Mouse (Mus musculus) intestine, postnatal 0 days (tissue): Measurements from ENCODE around the gene Lcn8. TPM values are rescaled to one million over a fixed set of nuclear protein-coding genes. Genes with fewer than 3 reads are reported as not detected.

Experiments
- ATAC-seq: fragments of 200-750 bp; cut with Nextera tagmentation; 2 replicates; pipeline ENCODE4 v1.8.0; 2017; ENCODE audit warnings: mild to moderate bottlenecking, moderate TSS enrichment, moderate library complexity
- H3K27ac ChIP-seq: fragments of 300-500 bp; sonication (generic); 2 replicates; pipeline ENCODE4 v1.5.1; 2014; ENCODE audit warnings: mild to moderate bottlenecking, low read depth, low read length, moderate library complexity
- H3K27me3 ChIP-seq: fragments of 300-500 bp; sonication (generic); replicated peaks from 2 replicates; pipeline ENCODE4 v1.6.1; 2014; ENCODE audit warnings: low read length, mixed read lengths; ENCODE audit not compliant: control insufficient read depth, insufficient read depth
- H3K36me3 ChIP-seq: fragments of 300-500 bp; sonication (generic); 2 replicates; pipeline ENCODE4 v1.6.1; 2014; ENCODE audit warnings: mild to moderate bottlenecking, moderate library complexity; ENCODE audit not compliant: control insufficient read depth, insufficient read depth
- H3K4me1 ChIP-seq: fragments of 300-500 bp; sonication (generic); replicated peaks from 2 replicates; pipeline ENCODE4 v1.6.1; 2014; ENCODE audit warnings: antibody characterized with exemption, low read length, mixed read lengths; ENCODE audit not compliant: control insufficient read depth, insufficient read depth
- H3K4me2 ChIP-seq: fragments of 300-500 bp; sonication (generic); replicated peaks from 2 replicates; pipeline ENCODE4 v1.6.1; 2014; ENCODE audit warnings: low read depth, mild to moderate bottlenecking, moderate library complexity
- H3K4me3 ChIP-seq: fragments of 300-500 bp; sonication (generic); 2 replicates; pipeline ENCODE4 v1.5.1; 2014; ENCODE audit warnings: low read depth, low read length
- H3K9ac ChIP-seq: fragments of 300-500 bp; sonication (generic); 2 replicates; pipeline ENCODE4 v1.6.1; 2014; ENCODE audit warnings: mild to moderate bottlenecking, low read depth, low read length
- H3K9me3 ChIP-seq: fragments of 300-500 bp; sonication (generic); 2 replicates; pipeline ENCODE4 v1.6.1; 2016; ENCODE audit warnings: mixed run types; ENCODE audit not compliant: control insufficient read depth
- CTCF ChIP-seq: sonication (generic); IDR thresholded peaks from 2 replicates; pipeline ENCODE4 v1.5.1; 2016; ENCODE audit warnings: low read depth, mild to moderate bottlenecking, control low read depth, antibody characterized with exemption, moderate library complexity
- WGBS: fragments of 180-500 bp; shearing (Covaris S2); extraction: QIAGEN DNeasy Blood & Tissue Kit; methylation state at CpG from one replicate; pipeline ENCODE4 v1.1.7; 2014; 5-methylcytosine and 5-hydroxymethylcytosine counted together
- polyA plus RNA-seq: library from polyadenylated mRNA; unstranded; fragments of >200 nt; fragmentation: Nextera tagmentation; extraction: Ambion mirVana; gene quantifications from 2 replicates; pipeline ENCODE4 v1.2.1, GENCODE M21; 2015

The Lcn8 gene
- polyA plus RNA-seq, 1 experiment from 2014 or later: not detected

DNA sequence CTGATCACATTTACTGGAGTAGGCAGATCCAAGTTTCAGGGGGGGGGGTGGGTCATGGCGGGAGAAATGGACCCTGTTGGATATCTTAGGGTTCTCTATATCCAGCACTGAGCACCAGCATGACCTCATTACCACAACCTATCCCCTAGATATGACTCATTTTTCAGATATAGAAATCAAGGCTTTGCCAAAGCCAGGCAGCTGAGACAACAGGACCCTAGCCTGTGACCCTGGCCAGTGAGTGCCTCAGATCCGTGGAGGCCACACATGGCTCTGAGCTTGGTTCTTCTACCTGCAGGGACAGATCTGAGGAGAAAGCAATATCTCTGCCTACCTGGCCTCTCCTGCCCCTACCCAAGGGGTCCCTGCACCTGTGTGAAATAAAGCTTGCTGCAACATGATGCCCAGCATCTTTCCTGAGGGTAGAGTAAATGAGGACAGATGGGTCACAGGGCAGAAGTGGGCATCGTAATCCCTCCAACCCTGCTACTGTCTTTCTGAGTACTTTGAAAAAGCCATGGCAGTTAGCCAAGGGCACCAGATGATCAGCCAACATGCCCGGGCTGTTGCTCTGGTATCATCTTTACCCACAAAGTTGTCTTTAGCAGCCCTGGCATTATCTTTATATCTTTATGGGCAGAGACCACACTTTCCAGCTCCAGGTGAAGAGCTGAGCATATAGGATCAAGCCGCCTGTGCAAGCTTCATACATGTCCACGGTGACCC, 8.5 kb downstream of the Lcn8 start:
- Histone ChIP-seq H3K9me3 (no peaks in the 10 kb centered on the region), H3K27me3 (no peaks in the 10 kb centered on the region), H3K4me3 (no peak overlapping the region), H3K27ac (no peak overlapping the region), H3K9ac (no peak overlapping the region), H3K4me1 (no peaks in the 10 kb centered on the region), H3K36me3 (no peaks in the 10 kb centered on the region), H3K4me2 (no peak overlapping the region)
- ATAC-seq: no peak
- 85% methylated on average over 6 of the region's 6 CpGs for WGBS
- no peak for TF ChIP-seq CTCF

DNA sequence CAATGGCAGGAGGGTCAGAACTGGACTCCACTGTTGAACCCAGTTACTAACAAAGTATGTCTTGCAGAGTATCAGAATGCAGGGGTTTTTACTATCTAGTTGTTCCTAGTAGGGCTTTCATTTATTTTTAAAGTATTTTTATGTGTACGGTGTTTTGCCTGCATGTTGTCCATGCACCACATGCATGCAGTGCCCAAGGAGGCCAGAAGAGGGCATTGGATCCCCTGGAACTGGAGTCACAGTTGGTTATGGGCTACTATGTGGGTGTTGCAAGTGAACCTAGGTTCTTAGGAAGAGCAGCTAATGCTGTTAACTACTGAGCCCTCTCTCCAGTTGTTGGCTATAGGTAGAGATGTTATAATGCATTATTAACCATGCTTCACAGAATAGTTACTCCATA, 10.6 kb downstream of the Lcn8 start:
- Histone ChIP-seq H3K9me3 (no peaks in the 10 kb centered on the region), H3K4me1 (no peaks in the 10 kb centered on the region), H3K9ac (no peak overlapping the region), H3K4me3 (no peak overlapping the region), H3K27me3 (no peaks in the 10 kb centered on the region), H3K27ac (no peak overlapping the region), H3K4me2 (no peak overlapping the region), H3K36me3 (no peaks in the 10 kb centered on the region)
- ATAC-seq: no peak
- TF ChIP-seq CTCF: peak; percentile 79
- whole genome bisulfite sequencing: 63% methylated on average over 1 of the region's 1 CpGs

DNA sequence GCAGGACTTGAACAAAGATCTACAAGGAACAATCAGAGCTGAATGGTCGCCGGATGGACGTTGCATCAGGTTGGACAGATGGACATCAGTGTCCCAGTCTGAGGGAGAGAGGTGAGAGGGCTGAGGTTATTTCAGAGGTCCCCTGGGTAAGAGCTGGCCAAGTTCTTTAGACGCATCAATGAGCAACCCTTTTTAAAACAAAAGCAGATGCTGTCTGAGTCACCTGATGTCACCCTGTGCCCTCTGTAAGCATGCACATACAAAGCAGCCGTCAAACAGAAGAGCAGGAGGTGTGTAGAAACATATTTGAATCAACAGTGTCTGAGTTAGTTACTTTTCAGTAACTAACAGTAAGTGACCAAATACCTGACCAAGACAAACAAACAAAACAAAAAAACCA, 11.2 kb downstream of the Lcn8 start:
- Histone ChIP-seq H3K27ac (no peak overlapping the region), H3K4me1 (no peaks in the 10 kb centered on the region), H3K36me3 (no peaks in the 10 kb centered on the region), H3K27me3 (no peaks in the 10 kb centered on the region), H3K9ac (no peak overlapping the region), H3K4me2 (no peak overlapping the region), H3K9me3 (no peaks in the 10 kb centered on the region), H3K4me3 (no peak overlapping the region)
- TF ChIP-seq CTCF: no peak
- ATAC-seq: no peak
- WGBS: 78% methylated on average over 5 of the region's 5 CpGs

DNA sequence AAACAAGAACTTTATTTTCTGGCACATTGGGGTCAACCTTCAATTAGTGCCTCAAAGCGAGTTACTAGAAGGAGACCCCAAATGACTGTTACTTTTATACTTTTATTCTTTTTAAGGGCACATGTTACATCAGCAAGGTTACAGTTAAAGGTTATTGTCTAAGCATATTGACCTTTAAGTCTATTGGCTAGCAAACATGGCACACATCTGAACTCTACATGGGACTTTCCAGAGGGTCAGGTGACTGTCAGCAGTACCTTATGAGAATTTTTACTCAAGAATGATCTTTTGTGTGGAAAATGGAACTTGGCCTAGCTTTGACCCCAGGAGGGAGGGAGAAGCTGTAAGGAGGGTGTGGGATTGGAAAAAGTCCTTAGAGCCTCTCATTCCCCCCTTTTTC, 13.6 kb downstream of the Lcn8 start:
- H3K4me2 ChIP-seq: no peak overlapping the region
- TF ChIP-seq CTCF: no peak
- H3K9ac ChIP-seq: no peak overlapping the region
- 79% methylated on average over 1 of the region's 1 CpGs for WGBS
- H3K36me3 ChIP-seq: no peaks in the 10 kb centered on the region
- no peaks in the 10 kb centered on the region for H3K9me3 ChIP-seq
- no peak overlapping the region for H3K27ac ChIP-seq
- H3K4me3 ChIP-seq: no peak overlapping the region
- H3K27me3 ChIP-seq: no peaks in the 10 kb centered on the region
- H3K4me1 ChIP-seq: no peaks in the 10 kb centered on the region
- ATAC-seq: no peak

DNA sequence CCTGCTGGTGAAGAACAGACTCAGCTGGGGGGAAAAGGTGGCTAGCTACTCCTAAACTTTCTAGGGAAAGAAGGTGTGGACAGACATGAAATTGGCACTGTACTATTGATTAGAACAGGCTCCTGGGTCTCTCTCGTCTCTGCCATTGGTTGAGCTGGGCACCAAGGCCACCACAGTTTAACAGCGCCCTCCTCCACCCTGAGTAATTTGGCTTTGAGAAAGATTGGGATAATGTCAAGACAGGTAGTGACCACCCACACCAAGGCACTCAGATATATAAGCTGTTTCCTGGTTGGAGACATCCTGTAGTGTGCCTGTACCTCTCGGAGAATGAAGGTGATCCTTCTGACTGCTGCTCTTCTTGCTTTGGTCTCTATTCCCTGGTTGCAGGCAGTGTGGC, 23.6 kb downstream of the Lcn8 start, which contains the start of gene Lcn6:
Lcn6 (plus strand) TSS at position 301 of the 400 bp plus-strand sequence.
- Histone ChIP-seq H3K4me3 (no peak within 1 kb of the TSS), H3K27ac (no peak within 1 kb of the TSS), H3K36me3 (no peaks in the 10 kb centered on the region), H3K27me3 (no peaks in the 10 kb centered on the region), H3K4me1 (no peaks in the 10 kb centered on the region), H3K9me3 (no peaks in the 10 kb centered on the region), H3K9ac (no peak within 1 kb of the TSS), H3K4me2 (no peak within 1 kb of the TSS)
- TF ChIP-seq CTCF: no peak
- 91% methylated on average over 3 of the region's 3 CpGs for WGBS
- ATAC-seq: no peak

DNA sequence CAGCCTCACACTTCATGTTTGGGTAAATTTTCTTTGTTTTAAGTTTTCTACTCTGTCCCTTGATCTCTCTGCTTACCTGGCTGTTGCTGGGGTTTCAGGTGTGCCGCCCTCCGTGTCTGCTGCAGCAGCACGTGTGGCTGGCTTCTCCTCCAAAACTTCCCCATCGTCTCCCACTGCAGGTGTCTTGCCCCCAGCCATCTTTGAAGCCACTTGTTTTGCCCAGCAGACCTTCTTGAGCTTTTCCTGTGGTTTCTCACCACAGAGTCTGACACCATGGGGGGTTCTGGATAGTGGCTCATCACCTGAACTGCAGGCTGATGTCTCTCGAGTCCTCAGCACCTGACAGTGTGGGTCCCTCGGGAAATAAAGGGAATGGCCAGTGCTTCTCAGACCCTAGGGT, 26.6 kb downstream of the Lcn8 start:
- H3K4me2 ChIP-seq: no peak overlapping the region
- no peak for ATAC-seq
- H3K27me3 ChIP-seq: no peaks in the 10 kb centered on the region
- no peaks in the 10 kb centered on the region for H3K36me3 ChIP-seq
- H3K4me1 ChIP-seq: no peaks in the 10 kb centered on the region
- WGBS: 81% methylated on average over 6 of the region's 6 CpGs
- H3K27ac ChIP-seq: no peak overlapping the region
- no peak overlapping the region for H3K9ac ChIP-seq
- no peak for TF ChIP-seq CTCF
- H3K4me3 ChIP-seq: no peak overlapping the region
- H3K9me3 ChIP-seq: no peaks in the 10 kb centered on the region

DNA sequence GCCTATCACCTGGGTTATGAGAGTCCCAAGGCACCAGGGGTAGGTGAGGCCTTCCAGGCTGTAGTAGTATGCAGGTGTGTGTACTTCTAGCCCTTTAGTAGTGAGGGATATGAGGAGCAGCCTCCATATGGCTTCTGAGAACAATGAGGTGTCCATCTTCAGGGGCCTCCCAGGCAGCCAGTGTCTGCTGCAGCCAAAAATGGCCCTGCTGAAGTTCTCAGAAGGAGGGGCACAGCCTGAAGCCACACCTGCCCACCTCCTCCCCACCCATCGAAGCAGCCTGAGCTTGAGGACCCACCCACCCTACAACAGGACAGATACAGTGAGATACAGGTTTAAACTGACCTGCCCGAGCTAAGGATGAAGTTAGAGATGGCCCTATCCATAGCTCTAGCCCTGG, 29.5 kb downstream of the Lcn8 start, which contains the start of gene Lcn10:
Lcn10 (plus strand) TSS at position 301 of the 400 bp plus-strand sequence.
- no peaks in the 10 kb centered on the region for H3K27me3 ChIP-seq
- ATAC-seq: no peak
- 65% methylated on average over 2 of the region's 2 CpGs for WGBS

More for the DNA sequence above, 29.5 kb downstream of the Lcn8 start, which contains the start of gene Lcn10:
- Histone ChIP-seq H3K4me3 (no peak within 1 kb of the TSS), H3K36me3 (no peaks in the 10 kb centered on the region), H3K27ac (no peak within 1 kb of the TSS), H3K4me2 (no peak within 1 kb of the TSS), H3K9me3 (no peaks in the 10 kb centered on the region), H3K9ac (no peak within 1 kb of the TSS), H3K4me1 (no peaks in the 10 kb centered on the region)
- TF ChIP-seq CTCF: no peak
